Mouse (Mus musculus) stomach, embryonic 16.5 days (tissue): Measurements from ENCODE around the gene Ddias. TPM values are rescaled to one million over a fixed set of nuclear protein-coding genes. Genes with fewer than 3 reads are reported as not detected.

Experiments
- ATAC-seq: fragments of 200-750 bp; cut with Nextera tagmentation; 2 replicates; pipeline ENCODE4 v1.8.0; 2017; ENCODE audit warnings: moderate number of reproducible peaks, moderate TSS enrichment; ENCODE audit not compliant: insufficient read depth, low FRiP score
- H3K27ac ChIP-seq: fragments of 300-500 bp; sonication (generic); 2 replicates; pipeline ENCODE4 v1.5.1; 2014; ENCODE audit warnings: low read length
- H3K27me3 ChIP-seq: fragments of 300-500 bp; sonication (generic); 2 replicates; pipeline ENCODE4 v1.6.1; 2014; ENCODE audit warnings: low read length, control low read depth, mixed read lengths; ENCODE audit not compliant: control insufficient read depth, insufficient read depth
- H3K36me3 ChIP-seq: fragments of 300-500 bp; sonication (generic); 2 replicates; pipeline ENCODE4 v1.6.1; 2014; ENCODE audit warnings: low read length; ENCODE audit not compliant: control insufficient read depth, insufficient read depth
- H3K4me1 ChIP-seq: fragments of 300-500 bp; sonication (generic); 2 replicates; pipeline ENCODE4 v1.6.1; 2014; ENCODE audit warnings: low read length, control low read depth, mixed read lengths; ENCODE audit not compliant: control insufficient read depth, insufficient read depth
- H3K4me2 ChIP-seq: fragments of 300-500 bp; sonication (generic); 2 replicates; pipeline ENCODE4 v1.6.1; 2014; ENCODE audit warnings: low read depth, low read length, mixed read lengths
- H3K4me3 ChIP-seq: fragments of 300-500 bp; sonication (generic); replicated peaks from 2 replicates; pipeline ENCODE4 v1.5.1; 2014; ENCODE audit warnings: mild to moderate bottlenecking, low read length
- H3K9ac ChIP-seq: fragments of 300-500 bp; sonication (generic); 2 replicates; pipeline ENCODE4 v1.6.1; 2014; ENCODE audit warnings: low read length
- H3K9me3 ChIP-seq: fragments of 300-500 bp; sonication (generic); replicated peaks from 2 replicates; pipeline ENCODE4 v1.6.1; 2016; ENCODE audit warnings: low read length, control low read depth; ENCODE audit not compliant: control insufficient read depth
- WGBS: fragments of 180-500 bp; shearing (Covaris S2); extraction: QIAGEN DNeasy Blood & Tissue Kit; methylation state at CpG from one replicate; pipeline ENCODE4 v1.1.7; 2014; 5-methylcytosine and 5-hydroxymethylcytosine counted together
- polyA plus RNA-seq: library from polyadenylated mRNA; unstranded; fragments of >200 nt; fragmentation: Nextera tagmentation; extraction: Ambion mirVana; gene quantifications from 2 replicates; pipeline ENCODE4 v1.2.1, GENCODE M21; 2015

The Ddias gene
- polyA plus RNA-seq, 1 experiment from 2014 or later, result 10.6 TPM

DNA sequence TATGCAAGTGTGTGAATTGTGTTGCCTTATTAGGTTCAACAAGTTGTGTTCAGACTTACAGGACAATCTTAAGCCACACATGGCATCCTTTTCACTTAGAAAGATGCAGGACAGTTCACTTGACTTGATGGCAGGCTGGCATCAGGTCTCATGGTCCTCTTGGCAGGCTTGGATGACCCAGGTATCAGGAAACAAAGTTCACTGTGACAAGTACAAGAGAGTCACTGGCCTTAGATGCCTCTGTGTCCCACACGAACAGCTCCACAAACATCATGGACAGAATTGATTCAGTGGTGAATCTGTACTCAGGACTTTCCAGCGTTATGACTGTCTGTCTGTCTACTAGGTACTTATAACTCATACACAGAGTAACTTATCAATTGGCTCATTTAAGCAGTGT, 39.7 kb downstream of the Ddias start:
- no peak for ATAC-seq
- Histone ChIP-seq H3K4me2 (no peak overlapping the region), H3K4me3 (no peak overlapping the region), H3K27ac (no peak overlapping the region), H3K9me3 (no peaks in the 10 kb centered on the region), H3K36me3 (no peaks in the 10 kb centered on the region), H3K9ac (no peak overlapping the region), H3K4me1 (no peaks in the 10 kb centered on the region), H3K27me3 (no peaks in the 10 kb centered on the region)
- 82% methylated on average over 2 of the region's 2 CpGs for WGBS

- Histone ChIP-seq H3K9me3 (no peaks in the 10 kb centered on the region), H3K4me1 (no peaks in the 10 kb centered on the region), H3K27me3 (no peaks in the 10 kb centered on the region), H3K9ac (no peak overlapping the region), H3K27ac (no peak overlapping the region), H3K36me3 (no peaks in the 10 kb centered on the region), H3K4me2 (no peak overlapping the region), H3K4me3 (no peak overlapping the region)
- 87% methylated on average over 6 of the region's 6 CpGs for WGBS
- no peak for ATAC-seq
These were observed 41.7 kb downstream of the Ddias start for GRCm38 (mm10) chr7:92832395-92832794.

DNA sequence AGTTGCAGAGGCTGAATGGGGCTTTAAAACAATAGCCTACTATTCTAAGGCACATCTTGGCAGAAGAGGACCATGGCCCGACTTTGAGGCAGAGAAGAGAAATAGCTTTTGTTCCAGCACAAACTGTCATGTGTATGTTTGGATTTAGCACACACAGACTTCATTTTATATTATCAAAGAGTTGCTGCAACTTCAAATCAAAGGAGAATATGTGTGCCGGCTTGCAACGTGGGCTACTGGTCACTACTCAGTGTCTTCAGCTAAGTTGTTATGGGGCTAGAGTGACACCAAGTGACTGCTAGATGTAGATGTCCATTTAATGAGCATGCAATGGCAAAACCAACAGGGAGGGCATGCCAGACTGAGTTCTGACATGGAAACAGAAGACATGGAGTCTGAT, 46.1 kb downstream of the Ddias start:
- Histone ChIP-seq H3K27me3 (no peaks in the 10 kb centered on the region), H3K9ac (no peak overlapping the region), H3K4me2 (no peak overlapping the region), H3K4me3 (no peak overlapping the region), H3K4me1 (peaks cover 1% of the 10 kb centered on the region), H3K36me3 (no peaks in the 10 kb centered on the region), H3K9me3 (no peaks in the 10 kb centered on the region), H3K27ac (no peak overlapping the region)
- no peak for ATAC-seq
- WGBS, result 63% methylated on average over 3 of the region's 3 CpGs

GRCm38 (mm10) chr7:92826248-92826647, 47.8 kb downstream of the Ddias start:
- no peak overlapping the region for H3K27ac ChIP-seq
- WGBS, result 64% methylated on average over 3 of the region's 3 CpGs
- no peak for ATAC-seq
- H3K4me1 ChIP-seq, result peaks cover 9% of the 10 kb centered on the region
- H3K4me3 ChIP-seq, result no peak overlapping the region
- H3K4me2 ChIP-seq, result no peak overlapping the region
- H3K27me3 ChIP-seq, result no peaks in the 10 kb centered on the region
- H3K36me3 ChIP-seq, result no peaks in the 10 kb centered on the region
- no peaks in the 10 kb centered on the region for H3K9me3 ChIP-seq
- H3K9ac ChIP-seq, result no peak overlapping the region

DNA sequence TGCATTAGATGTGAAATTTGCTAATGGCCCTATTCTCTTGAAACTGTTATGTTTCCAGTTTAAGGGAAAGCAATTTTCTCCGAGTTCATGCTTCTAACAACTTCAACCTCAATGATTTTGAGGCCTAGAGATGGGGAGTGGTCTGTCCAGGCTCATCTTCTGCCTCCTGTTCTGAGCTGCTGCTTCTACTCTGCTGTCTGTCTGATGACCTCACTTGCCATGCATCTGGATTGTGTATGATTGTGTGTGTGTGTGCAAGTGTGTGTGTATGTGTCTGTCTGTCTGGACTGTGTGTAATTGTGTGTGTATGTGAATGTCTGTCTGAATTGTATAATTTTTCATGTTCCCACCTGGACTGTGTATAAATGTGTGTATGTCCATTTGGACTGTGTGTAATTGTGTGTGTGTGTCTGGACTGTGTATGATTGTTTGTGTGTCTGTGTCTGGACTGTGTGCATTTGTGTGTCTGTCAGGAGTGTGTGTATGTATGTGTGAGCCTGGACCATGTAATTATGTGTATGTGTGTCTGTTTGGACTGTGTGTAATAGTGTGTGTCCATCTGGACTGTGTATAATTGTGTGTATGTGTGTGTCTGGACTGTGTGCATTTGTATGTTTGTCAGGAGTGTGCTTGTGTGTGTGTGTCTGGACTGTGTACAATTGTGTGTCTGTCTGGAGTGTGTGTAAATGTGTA, 51.5 kb downstream of the Ddias start:
- Histone ChIP-seq H3K36me3 (no peaks in the 10 kb centered on the region), H3K9ac (no peak overlapping the region), H3K27ac (peak overlapping the region; percentile 89), H3K27me3 (no peaks in the 10 kb centered on the region), H3K4me3 (no peak overlapping the region), H3K4me1 (peaks cover 16% of the 10 kb centered on the region), H3K9me3 (no peaks in the 10 kb centered on the region), H3K4me2 (peak overlapping the region; percentile 12; the same call in 1 of the 2 replicates)
- WGBS, result 34% methylated on average over 1 of the region's 1 CpGs
- ATAC-seq, result peak; percentile 73; the same call in 1 of the 2 replicates

DNA sequence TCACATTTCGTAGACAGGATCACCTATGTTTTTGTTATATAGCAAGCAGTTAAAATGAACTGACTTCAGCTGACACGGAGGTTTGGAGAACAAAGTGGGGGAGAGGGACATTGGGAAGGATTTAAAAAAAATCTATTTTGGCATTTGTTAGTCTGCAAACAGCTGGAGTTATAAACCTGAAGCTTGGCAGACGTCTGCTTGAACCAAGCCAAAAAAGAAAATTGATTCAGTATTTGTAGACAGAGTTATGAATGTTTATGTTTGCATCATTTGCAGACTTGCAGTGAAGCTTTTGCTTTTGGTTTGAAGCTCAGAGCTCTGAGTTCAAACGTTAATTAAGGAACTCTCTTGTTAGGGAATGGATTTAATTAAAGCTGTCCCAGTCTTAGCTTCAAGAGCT, 52.2 kb downstream of the Ddias start:
- peaks cover 16% of the 10 kb centered on the region for H3K4me1 ChIP-seq
- WGBS, result 27% methylated on average over 4 of the region's 4 CpGs
- H3K9me3 ChIP-seq, result no peaks in the 10 kb centered on the region
- no peak overlapping the region for H3K4me3 ChIP-seq
- H3K4me2 ChIP-seq, result peak overlapping the region; percentile 12
- H3K27me3 ChIP-seq, result no peaks in the 10 kb centered on the region
- no peaks in the 10 kb centered on the region for H3K36me3 ChIP-seq
- H3K27ac ChIP-seq, result peak overlapping the region; percentile 89
- peak; percentile 49; the same call in 1 of the 2 replicates for ATAC-seq
- no peak overlapping the region for H3K9ac ChIP-seq

- peak overlapping the region; percentile 4; the same call in 1 of the 2 replicates for H3K9ac ChIP-seq
- H3K4me2 ChIP-seq, result peak overlapping the region; percentile 12; the same call in 1 of the 2 replicates
- H3K27ac ChIP-seq, result peak overlapping the region; percentile 72
- WGBS, result 52% methylated on average over 7 of the region's 7 CpGs
- H3K36me3 ChIP-seq, result no peaks in the 10 kb centered on the region
- no peak for ATAC-seq
- H3K4me3 ChIP-seq, result no peak overlapping the region
- H3K27me3 ChIP-seq, result no peaks in the 10 kb centered on the region
- no peaks in the 10 kb centered on the region for H3K9me3 ChIP-seq
- H3K4me1 ChIP-seq, result peaks cover 16% of the 10 kb centered on the region
These were observed 53.0 kb downstream of the Ddias start for GRCm38 (mm10) chr7:92820941-92821465.

DNA sequence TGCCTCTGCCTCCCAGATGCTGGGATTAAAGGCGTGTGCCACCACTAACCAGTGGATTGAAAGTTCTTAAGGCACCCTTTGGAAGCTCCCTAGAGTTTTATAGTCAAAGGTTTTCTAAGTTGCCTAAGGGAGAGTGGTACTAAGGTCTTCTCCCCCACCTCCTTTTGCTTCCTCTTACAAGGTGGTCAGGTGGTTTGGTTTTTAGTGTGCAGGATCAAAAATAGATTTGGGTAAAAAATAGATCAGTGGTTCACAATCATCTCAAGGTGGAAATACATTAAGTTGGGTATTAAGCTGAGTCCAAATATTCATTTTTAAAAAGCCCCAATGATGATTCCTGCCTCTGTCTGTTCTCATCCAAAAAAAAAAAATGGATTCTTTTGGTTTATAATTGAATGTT, 53.6 kb downstream of the Ddias start:
- WGBS, result 85% methylated on average over 1 of the region's 1 CpGs
- H3K27ac ChIP-seq, result peak overlapping the region; percentile 72; the same call in 1 of the 2 replicates
- ATAC-seq, result no peak
- no peaks in the 10 kb centered on the region for H3K36me3 ChIP-seq
- H3K27me3 ChIP-seq, result no peaks in the 10 kb centered on the region
- no peak overlapping the region for H3K9ac ChIP-seq
- H3K4me2 ChIP-seq, result no peak overlapping the region
- peaks cover 16% of the 10 kb centered on the region for H3K4me1 ChIP-seq
- no peaks in the 10 kb centered on the region for H3K9me3 ChIP-seq
- H3K4me3 ChIP-seq, result no peak overlapping the region

- Histone ChIP-seq H3K4me1 (peaks cover 16% of the 10 kb centered on the region), H3K4me3 (no peak overlapping the region), H3K27ac (no peak overlapping the region), H3K9ac (no peak overlapping the region), H3K36me3 (no peaks in the 10 kb centered on the region), H3K27me3 (no peaks in the 10 kb centered on the region), H3K9me3 (no peaks in the 10 kb centered on the region), H3K4me2 (no peak overlapping the region)
- ATAC-seq, result no peak
- WGBS, result 71% methylated on average over 11 of the region's 11 CpGs
These were observed 54.4 kb downstream of the Ddias start for GRCm38 (mm10) chr7:92819656-92820055.
